Comparison of ENCODE assay signal across 22 mouse cellular contexts in genomic region chr3:97062814-97063213, GRCm38 (mm10).
A peak's percentile ranks its signal among the peaks of the same experiment; 100 is the strongest.
DNase-seq lines count a peak whose midpoint lies in the region; ATAC-seq and TF ChIP-seq lines count a peak whose summit lies in the region.
"Had no signal": no experiment of that assay in that cellular context is flagged by ENCODE, and none has a peak within 500 bp of the region (broad histone marks: within the 10 kb centered on the region; RNA-seq: fewer than 3 reads in every experiment).

No protein-coding gene starts in this region.

- H3K27ac ChIP-seq in heart, postnatal 0 days (ENCODE audit: low read depth): peak overlapping the region; percentile 90
- H3K27ac ChIP-seq: liver, embryonic 13.5 days; lung, embryonic 15.5 days; midbrain, embryonic 13.5 days; neural tube, embryonic 15.5 days; stomach, postnatal 0 days had no signal

- peak; percentile 97 for ATAC-seq in heart, postnatal 0 days (ENCODE audit: insufficient read depth, low read depth)
- no peak for ATAC-seq in frontal cortex, adult (ENCODE audit: low TSS enrichment)
- ATAC-seq: forebrain, embryonic 14.5 days; midbrain, embryonic 13.5 days had no signal

- H3K9me3 ChIP-seq in heart, postnatal 0 days (replicated peaks; ENCODE audit: control insufficient read depth, low read length): no peaks in the 10 kb centered on the region
- H3K9me3 ChIP-seq: liver, embryonic 13.5 days; lung, embryonic 15.5 days; midbrain, embryonic 13.5 days; neural tube, embryonic 15.5 days had no signal

- no peak overlapping the region for H3K4me3 ChIP-seq in heart, postnatal 0 days (ENCODE audit: low read depth, low read length)
- H3K4me3 ChIP-seq: erythroblast, embryonic 14.5 days; liver, embryonic 13.5 days; lung, embryonic 15.5 days; midbrain, embryonic 13.5 days; myocyte; neural tube, embryonic 15.5 days had no signal

- no peaks in the 10 kb centered on the region for H3K36me3 ChIP-seq in heart, postnatal 0 days (replicated peaks; ENCODE audit: control insufficient read depth, insufficient read depth, low read length)
- H3K36me3 ChIP-seq: liver, embryonic 13.5 days; lung, embryonic 15.5 days; midbrain, embryonic 13.5 days; neural tube, embryonic 15.5 days had no signal

- 26% methylated on average over 5 of the region's 5 CpGs for WGBS in heart, postnatal 0 days

- peak; percentile 89 for TF ChIP-seq EP300 in heart, postnatal 0 days (IDR thresholded peaks at IDR 0.05; ENCODE audit: low read depth)

- no peaks in the 10 kb centered on the region for H3K27me3 ChIP-seq in heart, postnatal 0 days (ENCODE audit: control insufficient read depth, insufficient read depth, low read length)
- H3K27me3 ChIP-seq: CH12.LX; liver, embryonic 13.5 days; lung, embryonic 15.5 days; midbrain, embryonic 13.5 days; neural tube, embryonic 15.5 days had no signal

- intact Hi-C loops in left cerebral cortex, postnatal 14 days (cut with DNase I): no loop called here

- no peak overlapping the region for H3K9ac ChIP-seq in heart, postnatal 0 days (replicated peaks; ENCODE audit: low read depth, low read length)
- H3K9ac ChIP-seq: liver, embryonic 13.5 days; lung, embryonic 15.5 days; midbrain, embryonic 13.5 days; neural tube, embryonic 15.5 days had no signal

- no peak overlapping the region for H3K4me2 ChIP-seq in heart, postnatal 0 days (ENCODE audit: low read depth, low read length)
- H3K4me2 ChIP-seq: liver, embryonic 13.5 days; lung, embryonic 15.5 days; midbrain, embryonic 13.5 days; neural tube, embryonic 15.5 days had no signal

- DNase-seq in adrenal gland, postnatal 14 days: peak; percentile 32
- no peak for DNase-seq in adrenal gland, adult 8-10 months
- peak; percentile 76 to 79 for DNase-seq in heart, adult 9 months (ENCODE audit: low spot score in 2 of 2)
- peak; percentile 97 for DNase-seq in heart, postnatal 0 days (ENCODE audit: low spot score)
- DNase-seq in right cerebral cortex, postnatal 10 days (ENCODE audit: low spot score in 2 of 2): no peak
- no peak for DNase-seq in left cerebral cortex, postnatal 14 days (ENCODE audit: low spot score in 2 of 2)
- DNase-seq: cerebellum, adult 11 months; cerebellum, postnatal 36 days; gastrocnemius, postnatal 10 days; kidney, adult 2 months; kidney, postnatal 14 days; liver, embryonic 13.5 days; thymus, postnatal 25 days had no signal

- TF ChIP-seq CTCF in heart, postnatal 0 days (IDR thresholded peaks at IDR 0.05; ENCODE audit: low read depth): no peak

- peaks cover 8% of the 10 kb centered on the region; the same call in 1 of the 2 replicates for H3K4me1 ChIP-seq in heart, postnatal 0 days (ENCODE audit: control insufficient read depth, insufficient read depth)
- H3K4me1 ChIP-seq: liver, embryonic 13.5 days; lung, embryonic 15.5 days; midbrain, embryonic 13.5 days; neural tube, embryonic 15.5 days had no signal

Comparison
In these comparisons a context has a peak if more than half of its experiments do, and no peak if none do; other contexts are left out.
1. DNase-seq: peak in adrenal gland, postnatal 14 days (single experiment), heart, adult 9 months (2 of 2) and heart, postnatal 0 days (single experiment); none in adrenal gland, adult 8-10 months (single experiment), right cerebral cortex, postnatal 10 days (0 of 2) and left cerebral cortex, postnatal 14 days (0 of 2).